Mouse (Mus musculus): Measurements from ENCODE around the gene Vangl1.

The Vangl1 gene

GRCm38 (mm10) chr3:102198446-102198845, 6.0 kb downstream of the Vangl1 start:
- no peak for DNase-seq (ENCODE audit: low spot score)

DNA sequence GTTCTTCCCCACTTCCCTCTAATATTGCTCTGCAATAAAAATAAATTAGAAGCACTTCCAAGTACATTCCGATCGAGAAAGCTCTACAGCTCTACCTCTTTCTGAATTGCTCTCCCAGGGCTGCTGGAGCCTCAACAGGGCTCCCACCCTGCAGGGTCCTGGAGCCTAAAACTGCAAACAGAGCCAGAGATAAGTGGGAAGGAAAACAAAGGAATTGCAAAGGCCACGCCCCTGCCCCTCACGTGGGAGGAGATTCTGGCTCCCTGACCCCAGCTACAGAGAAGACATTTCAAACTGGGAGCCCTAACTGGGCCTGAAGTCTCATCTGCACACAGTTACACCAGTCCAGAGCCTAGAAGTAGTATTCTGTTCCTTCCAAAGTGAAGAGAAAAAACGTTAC, 6.7 kb downstream of the Vangl1 start:
- DNase-seq (ENCODE audit: low spot score), result no peak

DNA sequence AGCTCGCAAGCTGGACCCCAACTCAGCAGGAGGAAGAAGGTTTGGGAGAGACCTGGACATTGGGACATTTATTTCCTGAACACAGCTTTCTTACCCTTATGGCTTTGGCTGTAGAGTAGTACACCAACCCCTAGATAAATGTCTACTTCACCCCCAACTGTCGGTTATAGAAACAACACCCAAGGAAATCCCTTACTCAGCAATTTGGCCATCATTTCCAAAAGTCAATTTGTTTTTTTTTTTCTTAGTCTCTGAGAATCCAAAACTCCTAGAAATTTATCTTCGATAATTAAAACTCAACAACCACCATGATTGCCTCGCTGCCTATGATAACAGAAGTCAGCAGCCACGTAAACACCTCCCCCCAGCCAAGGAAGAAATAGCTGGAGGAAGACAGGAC, 7.3 kb downstream of the Vangl1 start:
- no peak for DNase-seq (ENCODE audit: low spot score)

DNA sequence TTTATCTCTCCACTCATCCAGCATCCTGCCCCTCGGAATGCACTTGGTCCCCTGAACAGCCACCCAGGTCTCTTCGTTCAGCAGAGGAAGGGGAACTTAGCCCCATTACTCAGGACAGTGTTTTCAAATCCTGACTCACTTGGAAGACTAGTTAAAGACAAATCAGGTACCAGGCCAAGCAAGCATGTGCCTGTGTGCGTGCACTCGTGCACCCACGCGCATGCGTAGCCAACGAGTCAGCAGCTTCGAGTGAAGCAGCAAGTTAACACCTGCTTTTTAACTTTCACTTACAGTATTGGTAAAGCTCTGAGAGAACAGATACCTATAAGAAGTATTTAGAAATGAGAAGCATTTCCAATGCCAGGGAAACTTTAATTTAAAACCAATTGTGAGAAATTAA, 8.3 kb downstream of the Vangl1 start:
- no peak for DNase-seq (ENCODE audit: low spot score)

DNA sequence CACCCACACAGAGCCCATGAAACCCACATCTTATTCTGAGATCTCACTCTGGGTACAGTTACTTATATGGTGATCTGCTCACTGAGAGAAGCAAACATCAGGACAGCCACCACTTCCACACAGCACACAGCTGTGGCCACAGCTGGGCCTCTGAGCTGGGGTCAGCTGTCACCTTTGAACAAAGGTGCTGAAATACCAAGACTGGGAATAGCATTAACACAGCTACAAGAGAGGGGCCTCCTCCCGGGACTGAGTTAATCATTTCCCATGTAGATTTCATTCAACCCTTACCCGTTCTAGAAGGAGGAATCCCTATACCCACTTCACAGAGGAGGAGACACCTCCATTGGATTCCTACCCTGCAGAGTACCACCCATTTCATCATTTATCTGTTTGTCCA, 8.7 kb downstream of the Vangl1 start:
- DNase-seq (ENCODE audit: low spot score), result no peak

GRCm38 (mm10) chr3:102194291-102195051, 10.0 kb downstream of the Vangl1 start:
- no peak for DNase-seq (ENCODE audit: low spot score)

- DNase-seq (ENCODE audit: low spot score), result no peak
Observed at GRCm38 (mm10) chr3:102193488-102194290, 10.8 kb downstream of the Vangl1 start.

DNA sequence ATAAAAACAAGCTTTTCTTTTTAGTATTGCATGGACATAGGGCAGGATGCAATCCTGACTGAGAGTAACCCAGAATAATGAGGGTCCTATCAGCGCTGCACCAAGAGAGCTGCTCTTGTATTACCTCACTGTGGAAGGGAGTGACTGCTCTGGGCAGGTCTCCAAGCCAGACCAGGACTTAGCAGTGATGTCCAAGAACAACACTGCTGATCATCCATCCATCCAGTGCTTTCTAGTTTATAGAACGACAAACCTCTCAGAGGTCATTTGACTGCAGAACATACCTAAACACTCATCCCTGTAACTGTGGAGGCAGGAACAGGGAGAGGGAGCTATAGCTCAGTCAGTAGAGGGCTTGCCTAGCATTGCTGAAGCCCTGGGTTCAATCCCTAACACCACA, 11.9 kb downstream of the Vangl1 start:
- no peak for DNase-seq (ENCODE audit: low spot score)

GRCm38 (mm10) chr3:102191575-102191974, 12.9 kb downstream of the Vangl1 start:
- no peak for DNase-seq (ENCODE audit: low spot score)

GRCm38 (mm10) chr3:102190642-102191041, 13.9 kb downstream of the Vangl1 start:
- no peak for DNase-seq (ENCODE audit: low spot score)

DNA sequence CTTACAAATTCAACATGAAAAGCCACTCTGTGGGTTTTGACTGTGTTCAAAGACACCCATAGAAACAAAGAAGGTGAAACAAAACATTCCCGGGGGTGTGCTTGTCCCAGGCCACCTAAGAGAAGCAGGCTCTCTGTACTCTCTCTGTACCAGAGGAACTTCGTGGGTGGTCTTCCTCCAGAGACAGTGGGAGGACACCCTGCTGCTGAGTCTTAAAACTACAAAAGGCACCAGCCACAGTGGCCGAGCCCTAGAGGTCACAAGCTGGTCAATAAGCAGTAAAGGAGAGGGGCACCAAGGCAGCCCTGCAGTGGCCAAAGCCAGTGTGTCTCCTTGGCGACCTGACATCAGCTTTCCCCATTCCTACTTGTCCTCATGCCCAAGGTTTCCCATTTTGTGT, 14.5 kb downstream of the Vangl1 start:
- DNase-seq (ENCODE audit: low spot score), result no peak

GRCm38 (mm10) chr3:102188972-102189371, 15.5 kb downstream of the Vangl1 start:
- DNase-seq (ENCODE audit: low spot score), result no peak

DNA sequence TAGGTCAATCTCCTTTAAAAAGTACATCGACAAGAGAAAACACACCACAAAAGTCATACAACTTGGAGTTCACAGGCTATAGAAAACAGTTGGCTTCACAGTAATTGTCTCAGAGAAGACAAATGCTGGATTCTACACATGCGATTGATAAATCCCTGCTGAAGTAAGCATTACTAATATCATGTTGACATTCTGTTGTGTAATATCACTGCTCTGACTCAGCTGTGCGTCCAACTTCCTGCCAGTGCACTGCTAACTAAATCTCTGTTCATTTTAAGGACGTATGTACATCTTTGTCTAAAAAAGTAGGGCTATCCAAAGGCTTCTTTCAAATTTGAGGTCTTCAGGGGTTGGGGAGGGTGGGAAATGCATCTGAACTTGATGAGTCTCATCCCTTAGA, 17.1 kb downstream of the Vangl1 start:
- DNase-seq (ENCODE audit: low spot score), result no peak

DNA sequence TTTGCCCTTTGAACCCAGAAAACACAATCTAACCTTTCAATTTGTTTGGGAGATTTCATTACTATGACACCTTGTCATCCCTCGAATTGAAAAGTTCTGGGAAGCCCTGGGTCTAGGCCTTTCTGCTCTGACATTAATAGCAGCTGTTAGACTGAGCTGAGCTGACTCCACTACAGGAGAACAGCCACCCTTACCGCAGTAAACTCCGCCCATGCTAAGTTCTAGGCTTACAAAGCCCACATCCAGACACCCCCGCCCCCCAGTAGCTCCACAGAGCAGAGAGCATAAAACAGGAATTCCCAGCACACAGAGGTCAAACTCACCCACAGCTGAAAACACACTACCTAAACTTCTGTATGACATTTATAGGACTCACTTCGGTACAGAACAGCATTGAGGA, 19.8 kb downstream of the Vangl1 start:
- DNase-seq (ENCODE audit: low spot score), result no peak

DNA sequence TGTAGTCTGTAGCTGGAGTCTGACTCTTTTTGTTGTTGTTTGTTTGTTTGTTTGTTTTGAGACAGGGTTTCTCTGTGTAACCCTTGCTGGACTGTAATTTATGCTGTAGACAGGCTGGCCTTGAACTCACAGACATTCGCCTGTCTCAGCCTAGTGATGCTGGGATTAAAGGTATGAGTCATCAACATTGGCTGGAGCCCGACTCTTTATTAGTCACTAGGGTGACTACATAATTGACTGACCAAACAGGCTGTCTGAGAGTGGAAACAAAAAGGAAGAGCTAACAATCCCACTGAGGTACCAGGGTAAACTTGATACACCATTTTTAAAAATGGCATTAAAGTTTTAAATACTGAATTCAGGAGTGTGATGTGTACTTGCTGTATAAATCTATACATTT, 21.9 kb downstream of the Vangl1 start:
- no peak for DNase-seq (ENCODE audit: low spot score)

- DNase-seq (ENCODE audit: low spot score), result no peak
Observed at GRCm38 (mm10) chr3:102181191-102181590, 23.3 kb downstream of the Vangl1 start.

GRCm38 (mm10) chr3:102180746-102181145, 23.7 kb downstream of the Vangl1 start:
- peak; percentile 49 for DNase-seq (ENCODE audit: low spot score)

DNA sequence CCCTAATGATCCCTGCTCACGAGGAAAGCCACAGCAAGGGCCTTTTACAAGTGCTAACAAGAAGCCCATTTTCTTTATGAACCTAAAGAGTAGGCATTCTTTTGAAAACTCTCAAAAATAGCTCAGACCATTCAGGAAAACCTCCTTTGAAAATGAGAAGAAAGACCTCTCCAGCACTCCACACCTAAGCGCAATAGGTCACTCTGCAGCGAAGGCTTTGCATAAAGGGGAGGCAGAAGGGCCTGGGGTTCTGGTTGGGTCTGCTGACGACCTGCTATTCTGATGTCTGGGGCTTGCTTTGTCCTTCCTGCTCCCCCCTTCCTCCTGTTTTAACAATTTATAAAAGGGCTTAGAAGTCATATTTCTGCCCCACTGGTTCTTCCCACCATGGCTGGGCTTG, 24.6 kb downstream of the Vangl1 start:
- no peak for DNase-seq (ENCODE audit: low spot score)

DNA sequence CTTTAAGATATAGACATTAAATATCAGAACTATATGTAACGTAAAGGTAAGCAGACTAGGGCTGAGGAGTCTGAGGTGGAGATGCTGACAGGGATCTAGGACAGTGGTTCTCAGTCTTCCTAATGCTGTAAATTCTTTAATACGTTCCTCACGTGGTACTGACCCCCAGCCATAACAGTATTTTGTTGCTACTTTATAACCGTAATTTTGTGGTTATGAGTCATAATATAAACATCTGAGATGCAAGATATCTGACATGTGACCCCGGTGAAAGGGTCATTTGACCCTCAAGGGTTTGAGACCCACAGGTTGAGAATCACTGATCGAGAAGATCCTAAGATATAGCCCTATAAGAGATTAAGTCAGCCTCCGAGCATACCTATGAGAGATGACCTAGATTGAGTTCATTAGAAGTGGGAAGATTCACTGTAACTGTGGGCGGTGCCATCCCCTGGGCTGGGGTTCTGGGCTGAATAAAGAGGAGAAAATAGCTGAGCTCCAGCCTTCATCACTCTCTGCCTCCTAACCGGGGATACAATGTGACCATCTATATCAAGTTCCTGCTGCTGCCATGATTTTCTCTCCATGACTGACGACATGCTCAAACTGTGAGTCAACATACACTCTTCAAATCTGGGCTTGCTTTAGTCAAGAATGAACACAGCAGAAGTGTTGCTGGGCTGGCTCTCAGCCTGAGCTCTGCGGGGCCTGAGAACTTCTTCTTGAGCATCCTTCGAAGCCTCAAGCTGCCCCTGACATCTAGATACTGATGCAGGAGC, 26.5 kb downstream of the Vangl1 start:
- no peak for DNase-seq (ENCODE audit: low spot score)

GRCm38 (mm10) chr3:102176116-102176515, 28.4 kb downstream of the Vangl1 start:
- DNase-seq (ENCODE audit: low spot score), result no peak

GRCm38 (mm10) chr3:102175701-102176100, 28.8 kb downstream of the Vangl1 start:
- no peak for DNase-seq (ENCODE audit: low spot score)

GRCm38 (mm10) chr3:102174118-102174865, 30.2 kb downstream of the Vangl1 start:
- DNase-seq (ENCODE audit: low spot score), result no peak
